Mouse (Mus musculus) erythroblast, embryonic 14.5 days (primary cell): ENCODE results near the gene Gcc2. TPM values are rescaled to one million over a fixed set of nuclear protein-coding genes. Genes with fewer than 3 reads are reported as not detected.
"Not testable (repeated sequence)": the region's sequence is repeated elsewhere in the genome, so short reads cannot be mapped to it uniquely, and the experiment has no call there.

Experiments
- H3K27me3 ChIP-seq: 2 replicates; pipeline ENCODE4 v1.6.1; 2012; ENCODE audit warnings: inconsistent platforms; ENCODE audit not compliant: control insufficient read depth
- H3K36me3 ChIP-seq: 2 replicates; pipeline ENCODE4 v1.6.1; 2012; ENCODE audit warnings: mild to moderate bottlenecking, inconsistent platforms; ENCODE audit not compliant: control insufficient read depth
- H3K4me1 ChIP-seq: 2 replicates; pipeline ENCODE4 v1.6.1; 2012; ENCODE audit warnings: inconsistent platforms; ENCODE audit not compliant: control insufficient read depth
- H3K4me3 ChIP-seq: replicated peaks from 2 replicates; pipeline ENCODE3; 2012; ENCODE audit warnings: moderate library complexity, mild to moderate bottlenecking, inconsistent platforms
- H3K9me3 ChIP-seq: 2 replicates; pipeline ENCODE4 v1.6.1; 2012; ENCODE audit warnings: low read length, inconsistent platforms, mixed read lengths; ENCODE audit not compliant: control insufficient read depth
- GATA1 ChIP-seq: IDR thresholded peaks from 2 replicates; pipeline ENCODE4 v1.6.1; 2012; ENCODE audit warnings: low read length, inconsistent platforms, mixed read lengths
- TAL1 ChIP-seq: IDR thresholded peaks from 3 replicates; pipeline ENCODE4 v1.6.1; 2012; ENCODE audit warnings: low read length, inconsistent platforms, mixed read lengths
- polyA plus RNA-seq: library from polyadenylated mRNA; stranded (reverse); fragments of >175 nt; gene quantifications from 2 replicates; pipeline ENCODE4 v1.2.3, GENCODE M21; 2012

Gene Gcc2
- polyA plus RNA-seq, 1 experiment = 0.08 TPM

GRCm38 (mm10) chr10:58215353-58215752 lies 39.9 kb upstream of the Gcc2 start:
- H3K36me3 ChIP-seq = no peaks in the 10 kb centered on the region
- TF ChIP-seq TAL1 (no peak), GATA1 (no peak)

GRCm38 (mm10) chr10:58217366-58217765 lies 37.9 kb upstream of the Gcc2 start:
- Histone ChIP-seq H3K27me3 (no peaks in the 10 kb centered on the region), H3K4me1 (no peaks in the 10 kb centered on the region), H3K9me3 (peaks cover 5% of the 10 kb centered on the region; the same call in 1 of the 2 replicates), H3K4me3 (no peak overlapping the region), H3K36me3 (no peaks in the 10 kb centered on the region)
- no peak for TF ChIP-seq GATA1
- no peak for TF ChIP-seq TAL1

More at GRCm38 (mm10) chr10:58215353-58215752, 39.9 kb upstream of the Gcc2 start:
- no peaks in the 10 kb centered on the region for H3K27me3 ChIP-seq
- peaks cover 2% of the 10 kb centered on the region; the same call in 1 of the 2 replicates for H3K9me3 ChIP-seq
- H3K4me3 ChIP-seq = no peak overlapping the region
- H3K4me1 ChIP-seq = no peaks in the 10 kb centered on the region

GRCm38 (mm10) chr10:58220726-58221125 lies 34.6 kb upstream of the Gcc2 start:
- Histone ChIP-seq H3K4me1 (no peaks in the 10 kb centered on the region), H3K4me3 (no peak overlapping the region), H3K9me3 (peaks cover 5% of the 10 kb centered on the region; the same call in 1 of the 2 replicates), H3K27me3 (no peaks in the 10 kb centered on the region), H3K36me3 (no peaks in the 10 kb centered on the region)
- no peak for TF ChIP-seq GATA1
- TF ChIP-seq TAL1 = no peak

- not testable (repeated sequence) for H3K36me3 ChIP-seq, H3K4me1 ChIP-seq, H3K4me3 ChIP-seq, H3K9me3 ChIP-seq, H3K27me3 ChIP-seq
Measured at GRCm38 (mm10) chr10:58221571-58221970, 33.7 kb upstream of the Gcc2 start.

- H3K27me3 ChIP-seq, H3K4me1 ChIP-seq, H3K36me3 ChIP-seq, H3K4me3 ChIP-seq, H3K9me3 ChIP-seq: not testable (repeated sequence)
Measured at GRCm38 (mm10) chr10:58223161-58223560, 32.1 kb upstream of the Gcc2 start.

- H3K27me3 ChIP-seq, H3K4me1 ChIP-seq, H3K36me3 ChIP-seq, H3K4me3 ChIP-seq, H3K9me3 ChIP-seq: not testable (repeated sequence)
Measured at GRCm38 (mm10) chr10:58223972-58224805, 31.1 kb upstream of the Gcc2 start.

GRCm38 (mm10) chr10:58224827-58225785 lies 30.2 kb upstream of the Gcc2 start, which contains the start of gene AW822073:
AW822073 (minus strand) TSS chr10:58224930.
- not testable (repeated sequence) for H3K4me3 ChIP-seq, H3K4me1 ChIP-seq, H3K9me3 ChIP-seq, H3K27me3 ChIP-seq, H3K36me3 ChIP-seq

- not testable (repeated sequence) for H3K4me3 ChIP-seq, H3K9me3 ChIP-seq, H3K4me1 ChIP-seq, H3K36me3 ChIP-seq, H3K27me3 ChIP-seq
Measured at GRCm38 (mm10) chr10:58226357-58226756, 28.9 kb upstream of the Gcc2 start.

- H3K4me1 ChIP-seq, H3K4me3 ChIP-seq, H3K36me3 ChIP-seq, H3K27me3 ChIP-seq: not testable (repeated sequence)
- H3K9me3 ChIP-seq = peaks cover 17% of the 10 kb centered on the region
Measured at GRCm38 (mm10) chr10:58227798-58228197, 27.5 kb upstream of the Gcc2 start.

- H3K27me3 ChIP-seq, H3K36me3 ChIP-seq, H3K4me3 ChIP-seq, H3K4me1 ChIP-seq: not testable (repeated sequence)
- peaks cover 20% of the 10 kb centered on the region for H3K9me3 ChIP-seq
Measured at GRCm38 (mm10) chr10:58230021-58230420, 25.3 kb upstream of the Gcc2 start.

GRCm38 (mm10) chr10:58231088-58231487 lies 24.2 kb upstream of the Gcc2 start:
- not testable (repeated sequence) for H3K4me1 ChIP-seq, H3K27me3 ChIP-seq, H3K4me3 ChIP-seq, H3K36me3 ChIP-seq
- peaks cover 25% of the 10 kb centered on the region for H3K9me3 ChIP-seq
